Mouse (Mus musculus): ENCODE results near the gene Tulp3.
"Not testable (repeated sequence)": the region's sequence is repeated elsewhere in the genome, so short reads cannot be mapped to it uniquely, and the experiment has no call there.

Gene Tulp3

DNA sequence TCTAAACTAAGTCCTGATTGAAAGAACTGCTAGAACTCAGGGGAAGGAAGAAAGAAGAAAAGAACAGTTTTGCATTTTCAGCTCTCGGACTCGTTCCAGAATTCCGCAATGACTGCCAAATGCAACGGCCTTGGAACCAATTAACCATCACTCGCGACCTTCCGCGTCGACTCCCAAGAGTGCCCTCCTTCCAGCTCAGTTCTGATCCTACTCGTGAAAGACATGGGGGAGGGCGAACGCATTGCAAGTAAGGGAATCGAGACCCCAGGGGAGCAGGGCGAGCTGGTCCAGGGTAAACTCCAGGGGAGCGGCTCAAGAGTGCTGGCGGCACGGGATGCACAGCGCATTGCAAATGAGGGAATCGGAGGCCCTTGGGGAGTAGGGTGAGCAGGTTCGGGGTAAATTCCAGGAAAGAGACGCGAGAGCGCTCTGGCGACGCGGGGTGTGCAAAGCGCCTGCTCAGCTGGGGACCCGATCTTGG lies 410 bp downstream of the Tulp3 start:
- DNase-seq, result peak; percentile 66

DNA sequence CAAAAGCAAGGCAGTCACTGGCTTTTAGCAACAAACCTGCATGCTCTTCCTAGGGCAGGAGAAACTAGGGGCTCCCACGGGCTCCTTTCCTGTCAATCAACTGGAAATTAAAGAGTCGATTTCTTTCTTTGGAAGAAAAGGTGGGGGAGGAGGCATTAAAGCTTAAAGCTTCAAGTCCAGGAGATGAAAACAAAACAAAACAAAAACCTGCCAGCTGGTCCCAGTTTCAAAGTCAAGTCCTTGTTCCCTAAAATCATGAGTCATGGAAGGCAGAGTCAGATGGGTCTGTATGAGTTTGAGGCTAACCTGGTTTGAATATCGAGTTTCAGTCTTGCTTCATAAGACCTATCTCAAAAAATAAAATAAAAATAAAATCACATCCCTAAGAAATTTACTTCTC lies 1.5 kb downstream of the Tulp3 start:
- DNase-seq, result no peak

DNA sequence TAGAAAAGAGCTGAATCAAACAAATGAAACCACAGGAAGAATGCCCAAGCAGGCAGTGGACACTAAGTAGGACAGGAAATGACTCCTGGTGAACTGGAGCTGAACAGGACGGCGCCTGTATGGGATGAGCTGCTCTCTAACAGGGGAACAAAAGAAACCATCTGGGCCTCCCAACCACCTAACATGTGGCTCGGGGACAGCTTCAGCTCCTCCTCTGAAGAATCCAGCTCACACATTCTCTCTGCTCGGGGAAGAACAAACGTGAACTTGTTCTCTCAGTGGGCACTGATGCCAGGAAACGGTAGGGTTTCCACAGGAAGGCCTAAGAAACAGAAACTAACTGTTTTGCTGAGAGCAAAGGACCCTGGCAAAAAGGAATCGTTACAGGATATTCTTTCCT lies 5.9 kb downstream of the Tulp3 start:
- DNase-seq, result peak; percentile 23

DNA sequence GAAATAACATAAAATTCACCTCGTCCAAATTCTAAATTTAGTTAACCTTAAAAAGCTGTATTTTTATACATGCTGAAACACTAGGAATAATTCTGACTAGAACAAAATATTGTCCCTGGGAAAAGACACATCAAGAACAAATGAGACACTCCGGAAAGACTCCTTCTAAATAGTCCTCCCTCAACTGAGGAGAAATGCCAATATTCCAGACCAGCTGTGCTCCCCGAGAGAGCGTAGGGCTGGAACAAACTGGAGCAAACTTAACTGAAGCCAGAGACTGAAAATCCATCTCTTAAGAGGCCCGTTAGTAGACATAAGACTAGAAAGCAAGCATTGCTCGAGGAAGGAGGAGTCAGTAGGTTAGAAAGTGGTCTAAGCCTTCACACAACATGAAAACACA lies 8.9 kb downstream of the Tulp3 start:
- DNase-seq, result no peak

DNA sequence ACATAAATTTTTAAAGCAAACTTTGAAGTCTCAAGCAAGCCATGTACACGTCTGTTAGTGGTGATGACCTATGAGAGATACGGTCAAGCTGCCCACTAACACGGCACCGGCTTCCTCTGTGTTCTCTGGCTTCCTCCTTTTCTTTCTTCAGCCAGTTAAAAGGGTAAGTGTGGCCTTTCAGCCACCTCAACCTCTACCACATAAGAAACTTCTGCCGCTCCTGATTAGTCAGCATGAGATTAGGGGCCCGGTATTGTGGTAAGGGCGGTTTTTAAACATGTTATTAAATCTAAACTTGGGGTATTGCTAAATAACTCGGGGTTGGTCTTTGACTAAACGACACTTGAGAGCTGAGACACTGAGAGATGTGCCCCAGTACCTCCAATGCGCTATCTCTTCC lies 10.0 kb downstream of the Tulp3 start:
- no peak for DNase-seq

DNA sequence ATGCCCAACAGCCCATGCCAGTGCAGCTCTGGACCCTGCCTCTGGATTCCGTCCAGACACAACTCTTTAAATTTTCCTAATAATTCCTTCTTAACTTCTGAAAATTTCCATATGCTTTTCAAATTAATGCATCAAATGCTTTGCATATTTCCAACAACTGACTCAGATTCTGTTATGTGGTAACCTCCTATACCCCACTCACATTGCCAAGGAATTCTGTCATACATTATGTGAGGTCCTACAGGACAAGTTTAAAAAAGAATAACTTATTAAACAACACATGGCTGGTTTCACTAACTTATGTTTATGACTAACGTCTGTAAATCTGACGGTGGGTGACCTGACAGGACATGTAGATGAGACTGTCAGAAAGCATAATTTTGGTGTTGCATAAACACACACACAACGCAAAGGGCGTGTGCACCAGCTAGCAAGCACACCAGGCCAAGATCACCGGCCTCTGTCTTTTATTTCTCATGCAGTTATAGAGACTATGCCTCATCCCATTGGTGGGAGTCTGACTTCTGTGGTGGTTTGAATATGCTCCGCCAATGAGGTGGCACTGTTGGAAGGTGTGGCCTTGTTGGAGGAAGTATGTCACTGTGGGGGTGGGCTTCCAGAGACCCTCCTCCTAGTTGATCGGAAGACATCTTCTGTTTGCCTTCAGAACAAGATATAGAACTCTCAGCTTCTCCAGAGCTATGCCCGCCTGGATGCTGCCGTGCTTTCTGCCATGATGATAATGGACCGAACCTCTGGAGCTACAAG lies 13.5 kb downstream of the Tulp3 start:
- DNase-seq, result no peak

DNA sequence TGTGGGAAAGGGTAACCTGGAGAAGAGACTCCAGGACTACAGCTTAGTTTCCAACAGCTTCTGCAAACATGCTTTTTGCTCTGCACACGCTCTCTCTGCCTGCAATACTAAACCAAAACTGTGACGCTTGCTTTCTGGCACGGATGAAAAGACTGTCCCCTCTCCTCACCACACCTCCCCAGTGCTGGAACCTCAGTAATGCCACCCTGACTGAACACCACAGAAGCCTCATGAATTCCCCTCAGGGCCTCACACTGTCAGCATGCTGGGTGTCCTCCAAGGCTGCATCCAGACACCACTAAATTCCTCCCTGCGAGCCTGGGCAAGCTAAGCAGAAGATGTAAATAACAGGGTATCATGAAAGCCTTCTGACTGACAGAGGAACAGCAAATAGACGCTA lies 16.8 kb downstream of the Tulp3 start:
- no peak for DNase-seq

DNA sequence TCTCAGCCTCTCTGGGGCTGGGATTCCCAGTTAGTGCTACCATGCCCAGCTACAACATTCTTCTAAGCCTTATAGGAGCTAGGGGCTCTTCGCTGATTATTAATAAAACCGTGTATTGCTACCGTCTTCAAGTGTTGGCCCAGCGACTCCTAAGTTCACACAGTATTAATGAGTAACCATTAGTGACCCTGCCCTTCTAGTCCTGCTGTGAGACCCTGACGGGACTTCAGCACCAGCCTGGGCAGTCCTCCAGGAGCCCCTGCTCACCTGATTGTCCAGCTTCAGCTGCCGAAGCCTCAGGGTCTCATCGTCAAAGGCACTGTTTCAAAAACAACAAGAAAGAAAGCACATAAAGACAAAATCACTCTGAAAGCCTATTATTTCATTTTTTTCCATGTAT lies 18.2 kb downstream of the Tulp3 start:
- peak; percentile 61 for DNase-seq

DNA sequence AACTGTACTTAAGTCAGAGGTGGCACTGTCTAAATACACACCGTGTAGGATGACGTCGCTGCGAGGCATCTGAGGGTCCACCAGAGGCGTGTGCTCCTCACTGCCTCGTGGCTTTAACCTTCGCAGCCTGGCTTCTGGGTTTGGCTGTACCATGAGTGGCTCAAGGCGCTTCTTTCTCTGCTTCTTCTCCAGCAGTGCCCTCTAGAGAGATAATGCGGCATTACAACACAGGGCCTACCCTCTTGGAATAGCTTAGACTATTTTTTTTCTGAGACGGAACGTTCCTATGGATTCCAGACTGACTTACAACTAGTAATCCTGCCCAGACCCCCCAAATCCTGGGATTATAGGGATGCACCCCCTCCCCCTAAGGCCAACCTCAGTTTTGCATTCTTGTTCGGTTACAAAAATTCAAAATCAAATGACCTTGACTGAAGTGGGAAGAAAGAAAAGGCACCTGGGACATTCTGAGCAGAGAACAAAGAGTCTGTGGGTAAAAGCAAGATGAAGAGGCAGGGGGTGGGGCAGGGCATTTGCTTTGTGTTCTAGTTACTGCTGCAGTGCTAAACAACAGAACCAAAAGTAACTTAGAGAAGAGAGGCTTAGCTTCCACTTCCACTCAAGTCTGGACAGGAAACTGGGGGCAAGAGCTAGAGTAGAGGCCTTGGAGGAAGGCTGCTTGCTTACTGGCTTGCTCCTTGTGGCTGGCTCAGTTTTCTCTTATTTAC lies 21.1 kb downstream of the Tulp3 start:
- DNase-seq, result peak; percentile 74

DNA sequence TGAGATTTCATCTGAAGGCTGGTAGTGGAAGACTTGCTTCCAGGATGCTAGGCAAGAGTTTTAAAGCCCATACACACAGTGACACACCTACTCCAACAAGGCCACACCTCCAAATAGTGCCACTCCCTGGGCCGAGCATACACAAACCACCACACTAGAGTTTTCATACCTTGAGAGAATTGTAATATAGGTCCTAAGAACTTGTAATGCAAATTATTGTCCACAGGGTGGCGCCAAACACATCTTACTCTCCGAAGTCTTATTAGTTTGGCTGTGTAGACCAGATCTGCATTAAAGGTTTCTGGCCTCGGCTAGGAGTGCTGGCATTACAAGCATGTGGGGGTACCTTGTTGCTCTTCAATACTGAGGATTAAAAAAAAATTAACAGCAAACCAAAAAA lies 37.3 kb downstream of the Tulp3 start:
- peak; percentile 78 for DNase-seq

DNA sequence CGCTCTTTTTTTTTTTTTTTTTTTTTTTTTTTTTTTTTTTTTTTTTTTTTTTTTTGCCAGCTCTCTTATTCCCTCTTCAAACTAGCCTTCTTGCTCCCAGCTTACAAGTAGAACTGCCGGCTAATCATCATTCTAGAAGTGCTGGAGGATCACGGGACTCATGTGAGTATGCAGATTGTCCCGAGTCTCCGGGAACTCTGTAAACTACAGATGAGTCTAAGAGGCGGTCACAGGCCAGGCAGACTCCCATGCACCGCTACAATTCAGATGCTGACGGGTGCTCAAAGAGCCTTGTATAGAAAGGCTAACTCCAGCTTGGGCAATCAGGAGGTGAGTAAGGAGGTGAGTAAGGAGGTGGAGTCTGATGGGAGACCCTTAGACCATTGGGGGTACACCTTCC lies 40.1 kb downstream of the Tulp3 start:
- DNase-seq, result no peak

DNA sequence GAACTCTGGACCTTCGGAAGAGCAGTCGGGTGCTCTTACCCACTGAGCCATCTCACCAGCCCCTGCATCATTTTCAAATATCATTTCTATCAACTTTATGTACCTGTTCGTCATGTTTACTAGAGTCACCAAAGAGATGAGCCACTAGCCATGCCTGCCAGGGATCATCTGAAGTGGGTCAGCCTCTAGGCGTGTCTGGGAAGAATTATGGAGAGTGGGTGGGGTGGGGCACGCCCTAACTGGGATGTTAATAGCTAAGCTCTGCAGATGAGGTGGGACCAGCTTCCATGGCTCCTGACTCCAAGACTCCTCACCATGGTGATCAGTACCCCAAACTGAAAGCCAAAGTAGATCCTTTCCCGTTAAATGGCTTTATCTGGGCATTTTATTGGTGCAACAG lies 40.9 kb downstream of the Tulp3 start:
- DNase-seq, result no peak

DNA sequence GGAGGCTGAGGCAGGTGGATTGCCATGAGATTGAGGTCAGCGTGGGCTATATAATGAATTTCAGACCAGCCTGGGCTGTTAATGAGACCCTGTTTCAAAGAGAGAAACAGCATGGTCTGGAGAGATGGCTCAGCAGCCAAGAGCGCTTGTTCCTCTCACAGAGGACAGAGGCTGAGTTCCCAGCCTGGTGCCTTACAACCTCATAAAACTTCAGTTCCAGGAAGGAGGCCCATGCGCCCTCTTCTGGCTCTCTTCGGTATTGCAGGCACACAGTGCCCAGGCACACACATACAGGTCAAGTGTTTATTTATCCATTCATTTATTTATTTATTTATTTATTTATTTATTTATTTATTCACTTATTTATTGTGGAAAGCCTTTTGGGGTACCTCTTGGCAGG lies 47.3 kb downstream of the Tulp3 start:
- peak; percentile 69 for DNase-seq

DNA sequence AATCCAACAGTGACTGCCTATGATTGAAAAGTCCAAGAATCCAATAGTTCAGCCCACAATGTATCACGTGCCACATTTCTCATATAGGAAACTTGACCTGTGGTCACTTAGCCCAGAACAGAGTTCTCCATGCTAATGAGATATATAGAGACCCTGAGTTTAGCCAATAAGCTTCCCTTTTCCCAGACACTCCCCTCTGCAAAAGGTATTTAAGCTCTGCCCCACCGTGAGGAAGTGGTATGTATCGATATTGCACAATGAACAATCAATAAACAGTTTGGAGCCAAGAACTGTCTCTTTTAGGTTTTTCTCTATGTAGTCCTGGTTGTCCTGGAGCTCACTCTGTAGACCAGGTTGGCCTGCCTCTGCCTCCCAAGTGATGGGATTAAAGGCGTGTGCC lies 50.9 kb downstream of the Tulp3 start:
- no peak for DNase-seq

DNA sequence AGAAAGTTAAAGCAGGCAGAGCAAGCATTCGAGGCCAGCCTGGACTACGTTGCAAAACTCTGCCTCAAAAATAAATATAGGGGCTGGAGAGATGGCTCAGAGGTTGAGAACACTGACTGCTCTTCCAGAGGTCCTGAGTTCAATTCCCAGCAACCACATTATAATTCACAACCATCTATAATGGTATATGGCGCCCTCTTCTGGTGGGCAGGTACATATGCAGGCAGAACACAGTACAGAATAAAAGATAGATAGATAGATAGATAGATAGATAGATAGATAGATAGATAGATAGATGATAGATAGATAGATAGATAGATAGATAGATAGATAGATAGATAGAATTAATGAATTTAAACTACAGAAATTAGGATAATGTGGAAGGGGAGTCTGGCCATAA lies 53.0 kb downstream of the Tulp3 start:
- not testable (repeated sequence) for DNase-seq

DNA sequence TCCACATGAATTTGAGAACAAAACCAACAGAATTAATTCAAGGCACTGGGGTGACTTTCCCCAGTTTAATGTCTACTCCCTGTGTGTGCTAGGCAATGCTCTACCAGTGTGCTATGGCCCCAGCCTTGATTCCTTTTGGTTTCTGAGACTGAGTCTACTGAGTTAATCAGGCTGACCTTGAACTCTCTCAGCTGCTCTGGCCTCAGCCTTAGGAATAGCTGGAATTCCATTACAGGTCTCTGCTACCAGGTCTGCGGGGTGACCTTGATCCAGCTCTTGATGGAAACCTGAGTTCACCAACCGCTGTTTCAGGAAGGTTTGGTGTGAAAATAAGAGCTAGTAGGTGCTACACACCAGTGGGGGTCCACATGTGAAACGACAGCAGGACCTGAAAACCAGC lies 53.8 kb downstream of the Tulp3 start:
- no peak for DNase-seq

DNA sequence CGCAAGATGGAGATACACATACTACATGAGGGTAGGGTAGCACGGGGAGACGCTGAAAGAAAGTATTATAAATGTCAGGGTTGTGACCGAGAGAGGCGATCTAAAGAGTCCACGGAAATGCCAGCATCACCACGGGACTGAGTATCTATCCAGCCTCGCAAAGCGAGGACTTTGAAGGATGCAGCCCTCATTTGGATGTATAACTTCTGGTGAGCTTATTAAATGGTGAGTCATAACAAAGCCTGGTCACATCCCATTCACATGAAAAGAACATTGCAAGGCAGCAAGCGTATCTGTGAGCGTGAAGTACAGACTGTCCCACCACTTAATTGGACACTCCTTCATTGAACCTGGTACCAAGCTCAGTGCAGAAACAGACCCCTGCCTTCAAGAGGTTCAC lies 54.2 kb downstream of the Tulp3 start:
- DNase-seq, result no peak

DNA sequence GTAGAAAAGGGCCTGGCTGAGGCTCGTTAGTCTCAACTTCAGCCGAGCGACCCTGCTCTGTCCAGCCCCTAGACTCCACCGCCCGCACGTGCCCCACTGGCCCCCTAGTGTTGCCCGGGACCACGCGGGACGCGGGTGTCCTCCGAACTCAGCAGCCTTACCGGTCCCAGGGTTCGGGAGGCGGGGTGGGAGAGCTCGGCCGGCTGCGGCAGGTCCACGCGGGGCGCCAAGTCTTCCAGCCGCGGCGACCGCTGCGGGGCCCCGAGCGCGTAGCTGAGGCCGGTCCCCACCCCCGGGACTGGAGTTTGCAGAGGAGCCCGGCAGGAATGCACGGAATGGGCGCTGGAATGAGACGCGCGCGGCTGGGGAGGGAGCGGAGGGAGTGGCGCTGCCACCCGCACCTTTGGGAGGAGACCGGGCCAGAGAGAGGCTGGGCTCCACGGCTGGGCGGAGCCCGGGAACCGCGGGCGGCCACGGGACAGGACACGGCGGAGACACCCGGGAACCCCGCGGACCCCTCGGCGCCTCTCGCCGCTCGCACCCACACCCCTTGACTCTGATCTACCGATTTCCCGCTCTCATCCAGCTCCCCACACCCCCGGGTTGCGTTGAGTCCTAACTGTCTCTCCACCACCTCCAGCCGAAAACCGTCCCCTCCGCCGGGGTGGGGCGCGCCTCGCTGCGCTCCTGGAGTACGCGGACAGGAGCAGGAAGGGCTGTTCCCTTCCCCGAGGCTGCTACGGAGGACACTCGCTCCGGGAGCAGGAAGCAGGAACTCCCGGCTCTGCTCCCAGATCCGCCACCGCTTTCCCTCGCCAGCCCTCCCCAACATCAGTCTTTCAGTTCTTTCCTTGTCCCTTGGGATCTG lies 55.3 kb downstream of the Tulp3 start, which contains the start of gene Tead4:
Gene Tead4 (minus strand): TSS at position 690 of the 868 bp plus-strand sequence.
- DNase-seq, result peak; percentile 90

DNA sequence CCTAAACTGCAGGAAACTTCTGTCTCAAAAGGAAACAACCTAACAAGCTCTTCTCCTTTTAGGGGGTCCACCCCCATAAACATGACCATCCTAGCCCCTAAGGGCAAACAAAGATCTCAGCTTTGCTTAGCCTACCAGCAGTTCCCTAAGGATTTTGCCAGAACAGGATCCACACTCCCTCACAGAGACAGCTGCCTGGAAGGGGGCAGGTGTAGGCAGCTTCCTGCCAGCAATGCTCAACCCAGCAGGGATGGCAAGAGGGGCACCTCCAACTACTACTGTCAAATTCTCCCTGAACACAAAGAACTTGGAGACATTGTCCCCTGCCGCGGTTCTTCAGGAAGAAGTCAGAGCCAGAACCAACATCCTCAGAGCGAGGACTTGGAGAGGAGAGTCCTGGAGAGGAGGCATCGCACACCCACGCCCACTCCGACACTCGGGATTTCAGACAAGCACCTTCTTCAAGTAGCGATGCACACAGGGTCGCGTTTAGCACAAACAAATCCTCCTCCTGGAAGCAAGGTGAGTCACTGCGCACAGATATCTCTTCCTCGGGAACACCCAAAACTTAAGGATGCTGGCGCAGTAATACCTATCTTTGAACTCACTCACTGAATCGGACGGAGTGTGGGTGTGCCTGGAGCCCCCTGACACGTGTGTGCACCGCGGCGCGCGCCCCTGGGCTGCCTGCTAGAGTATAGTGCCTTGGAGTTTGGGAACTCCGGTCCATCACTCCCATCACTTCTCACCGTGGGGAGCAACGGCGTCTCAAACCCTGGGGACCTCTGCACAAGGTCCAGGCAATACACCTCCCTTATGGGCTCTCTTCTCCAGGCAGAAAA lies 56.1 kb downstream of the Tulp3 start:
- no peak for DNase-seq

DNA sequence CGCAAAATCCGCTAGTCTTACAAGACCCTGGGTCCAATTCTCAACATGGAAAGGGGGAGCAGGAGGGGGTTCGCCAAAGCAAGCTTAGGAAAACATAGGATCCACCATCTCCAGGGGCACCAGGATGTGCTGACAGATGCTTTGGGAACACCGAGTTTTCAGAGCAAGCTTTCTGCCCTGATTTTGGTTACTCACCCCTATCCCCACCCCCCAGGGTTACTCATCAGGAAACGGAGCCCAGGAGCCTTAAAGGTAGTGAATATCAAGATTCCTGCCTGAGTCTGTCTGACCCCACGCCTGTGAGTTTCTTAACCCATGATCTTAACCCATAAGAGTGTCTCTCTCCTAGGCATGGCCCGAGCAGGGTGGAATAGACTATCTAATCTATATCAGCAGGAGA lies 57.4 kb downstream of the Tulp3 start:
- DNase-seq, result no peak

DNA sequence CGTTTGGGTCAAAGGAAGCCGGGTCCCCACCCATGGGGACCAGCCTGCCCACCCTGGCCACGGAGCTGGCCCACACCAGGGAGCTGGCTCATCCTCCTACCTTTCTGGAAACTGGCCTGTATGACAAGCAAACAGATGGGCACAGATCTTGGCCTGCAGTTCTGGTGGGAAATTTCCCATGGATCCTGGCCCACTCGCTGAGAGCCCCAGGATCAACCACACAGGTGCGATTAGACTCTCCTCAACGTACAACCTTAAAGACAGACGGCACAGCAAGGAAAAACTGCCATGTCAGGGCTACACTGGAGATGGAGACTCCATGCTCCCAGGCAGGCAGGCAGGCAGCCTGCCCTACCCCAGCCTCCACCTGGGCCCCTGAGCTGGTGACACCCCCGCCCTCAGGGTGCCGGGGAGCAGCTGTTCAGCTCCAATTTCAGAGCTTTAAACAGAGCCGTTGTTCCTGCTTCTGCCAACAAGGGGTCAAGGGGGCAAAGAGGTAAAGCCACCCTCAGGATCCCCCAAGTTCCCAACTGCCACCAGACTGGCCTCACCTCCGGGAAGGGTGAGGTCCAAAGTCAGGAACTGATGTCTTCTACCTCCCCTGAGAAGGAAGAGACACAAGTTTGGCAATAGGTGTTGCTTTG lies 58.8 kb downstream of the Tulp3 start:
- no peak for DNase-seq

All from kidney, postnatal 14 days (tissue).